Mouse (Mus musculus): Measurements from ENCODE around the gene Ubap1l.

GRCm38 (mm10) chr9:65411326-65411725, 50.5 kb downstream of the Ubap1l start:
- TF ChIP-seq GATA1 (IDR thresholded peaks at IDR 0.05; ENCODE audit: low read length), result no peak
- no peak for TF ChIP-seq TAL1 (IDR thresholded peaks at IDR 0.05; ENCODE audit: low read length)

Measured in erythroblast, embryonic 14.5 days (primary cell).